Mouse (Mus musculus) embryonic fibroblast, embryonic 13.5 days (primary cell): ENCODE results near the gene Gadl1.

Experiments used
- CTCF ChIP-seq: IDR thresholded peaks from 2 replicates; pipeline ENCODE4 v1.5.1; 2011; ENCODE audit warnings: mild to moderate bottlenecking, control low read depth, low read length, moderate library complexity, borderline replicate concordance; ENCODE audit not compliant: insufficient read depth
- POLR2A ChIP-seq: IDR thresholded peaks from 2 replicates; pipeline ENCODE4 v1.6.1; 2011; ENCODE audit warnings: low read depth, mild to moderate bottlenecking, control low read depth, low read length, moderate library complexity

DNA sequence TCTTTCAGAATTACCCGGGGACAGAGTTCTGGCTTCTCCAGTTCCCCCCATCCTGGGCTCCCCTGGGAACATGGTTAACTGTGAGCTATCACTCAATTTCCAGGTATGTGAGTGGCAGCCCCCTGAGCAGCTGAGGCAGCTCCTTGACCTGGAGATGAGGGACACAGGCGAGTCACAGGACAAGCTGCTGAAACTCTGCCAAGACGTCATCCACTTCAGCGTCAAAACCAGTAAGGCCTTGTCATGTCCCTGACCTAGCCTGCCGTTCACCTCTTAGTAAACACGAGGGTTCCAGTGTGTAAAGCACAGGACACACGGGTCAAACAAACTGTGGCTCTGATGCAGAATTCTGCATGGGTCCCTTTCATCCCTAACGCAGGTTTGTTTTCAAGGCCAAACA is 31.9 kb downstream of the Gadl1 start:
- no peak for TF ChIP-seq CTCF
- no peak for TF ChIP-seq POLR2A
